Mouse (Mus musculus): Measurements from ENCODE around the gene Dab1. TPM values are rescaled to one million over a fixed set of nuclear protein-coding genes. Genes with fewer than 3 reads are reported as not detected.

Dab1 gene
- total RNA-seq, 2 experiments from 2014 or later, result 132 to 158 TPM

- DNase-seq (ENCODE audit: extremely low spot score in 1 of 2, low spot score in 1 of 2), result no peak
Observed at GRCm38 (mm10) chr4:104067748-104068147, 448.6 kb downstream of the Dab1 start.

GRCm38 (mm10) chr4:104071296-104071695 lies 452.1 kb downstream of the Dab1 start:
- no peak for DNase-seq (ENCODE audit: extremely low spot score in 1 of 2, low spot score in 1 of 2)

GRCm38 (mm10) chr4:104073920-104074459 lies 454.8 kb downstream of the Dab1 start:
- DNase-seq (ENCODE audit: extremely low spot score in 1 of 2, low spot score in 1 of 2), result no peak

DNA sequence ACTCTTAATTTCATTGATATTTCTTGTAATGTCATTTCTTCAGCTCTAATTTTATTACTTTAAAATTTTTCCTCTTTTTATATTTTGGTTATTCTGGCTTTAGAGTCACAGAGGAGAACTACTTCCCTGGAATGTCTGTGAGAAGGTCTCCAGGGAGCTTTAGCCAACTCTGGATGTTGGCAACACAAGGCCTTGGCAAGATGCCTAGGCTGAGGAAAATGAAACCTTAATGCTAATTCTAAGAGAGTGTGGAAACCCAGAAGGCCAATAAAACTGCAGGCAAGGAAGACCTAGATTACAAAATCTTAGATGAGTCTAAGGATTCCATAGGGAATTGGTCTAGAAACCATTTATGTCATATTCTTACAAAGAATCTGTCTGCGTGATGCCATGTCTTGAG lies 458.6 kb downstream of the Dab1 start:
- peak in 1 of 2 experiments; percentile 44 for DNase-seq (ENCODE audit: extremely low spot score in 1 of 2, low spot score in 1 of 2)

- no peak for DNase-seq (ENCODE audit: extremely low spot score in 1 of 2, low spot score in 1 of 2)
Observed at GRCm38 (mm10) chr4:104106299-104106698, 487.1 kb downstream of the Dab1 start.

- no peak for DNase-seq (ENCODE audit: extremely low spot score in 1 of 2, low spot score in 1 of 2)
Observed at GRCm38 (mm10) chr4:104111614-104112013, 492.5 kb downstream of the Dab1 start.

- peak; percentile 30 to 56 for DNase-seq (ENCODE audit: extremely low spot score in 1 of 2, low spot score in 1 of 2)
Observed at GRCm38 (mm10) chr4:104113209-104114005, 494.2 kb downstream of the Dab1 start.

DNA sequence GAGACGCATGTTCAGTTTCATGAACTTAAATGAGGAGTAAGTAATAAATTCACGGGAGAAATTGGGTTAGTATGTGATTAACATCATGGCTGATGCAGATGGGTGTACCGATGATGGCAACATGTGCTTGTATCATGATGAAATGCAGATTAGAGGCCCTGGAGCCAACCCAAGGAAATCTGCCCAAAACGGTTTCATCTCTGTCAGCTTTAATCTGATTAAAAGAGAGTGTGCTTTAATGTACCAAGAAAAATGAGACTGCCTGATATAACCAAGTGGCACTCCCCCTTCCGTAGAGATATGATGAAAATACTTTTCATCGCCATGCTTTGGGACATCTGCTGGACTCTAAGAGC lies 494.8 kb downstream of the Dab1 start:
- DNase-seq (ENCODE audit: extremely low spot score in 1 of 2, low spot score in 1 of 2), result no peak

GRCm38 (mm10) chr4:104120108-104120507 lies 500.9 kb downstream of the Dab1 start:
- no peak for DNase-seq (ENCODE audit: extremely low spot score in 1 of 2, low spot score in 1 of 2)

- DNase-seq (ENCODE audit: extremely low spot score in 1 of 2, low spot score in 1 of 2), result no peak
Observed at GRCm38 (mm10) chr4:104121959-104122358, 502.8 kb downstream of the Dab1 start.

GRCm38 (mm10) chr4:104122364-104122763 lies 503.2 kb downstream of the Dab1 start:
- no peak for DNase-seq (ENCODE audit: extremely low spot score in 1 of 2, low spot score in 1 of 2)

- DNase-seq (ENCODE audit: extremely low spot score in 1 of 2, low spot score in 1 of 2), result no peak
Observed at GRCm38 (mm10) chr4:104153637-104154036, 534.5 kb downstream of the Dab1 start.

DNA sequence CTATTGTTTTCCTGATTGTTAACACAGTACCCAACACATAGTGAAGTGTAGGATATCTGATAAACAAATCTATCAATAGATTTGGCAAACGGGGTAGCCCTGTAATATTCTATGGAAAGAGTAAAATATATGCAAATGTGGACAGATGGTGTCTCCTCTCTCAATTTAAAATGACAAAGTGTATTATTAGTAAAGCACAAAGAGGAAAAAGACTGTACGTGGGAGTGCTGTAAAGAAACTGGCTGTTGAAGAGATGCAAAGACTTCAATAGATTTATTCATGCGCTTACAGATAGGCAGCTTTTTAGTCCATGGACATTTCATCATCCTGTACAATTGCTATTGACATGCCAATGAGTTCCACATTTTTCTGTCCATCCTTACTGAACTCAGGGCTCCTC lies 558.9 kb downstream of the Dab1 start:
- DNase-seq (ENCODE audit: extremely low spot score in 1 of 2, low spot score in 1 of 2), result no peak

GRCm38 (mm10) chr4:104186311-104186710 lies 567.2 kb downstream of the Dab1 start:
- no peak for DNase-seq (ENCODE audit: extremely low spot score in 1 of 2, low spot score in 1 of 2)

DNA sequence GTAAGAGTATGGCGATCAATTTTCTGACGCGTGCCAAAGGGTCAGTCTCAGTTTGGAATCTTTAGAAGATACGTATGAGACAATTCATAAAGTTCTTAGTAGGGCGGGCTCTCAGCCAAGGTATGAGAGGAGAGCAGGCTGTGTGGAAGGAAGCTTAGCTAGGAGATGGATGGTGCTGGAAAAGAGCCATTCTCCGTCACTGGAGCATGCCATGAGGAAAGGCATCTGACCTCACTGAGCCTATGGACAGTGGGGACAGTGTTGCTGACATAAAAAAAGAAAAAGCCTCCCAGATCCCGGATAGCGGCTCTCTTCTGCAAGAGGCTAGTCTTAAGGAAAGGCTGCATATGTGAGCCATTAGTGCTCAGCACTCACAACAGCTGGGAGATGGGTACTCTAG lies 579.5 kb downstream of the Dab1 start:
- DNase-seq (ENCODE audit: extremely low spot score in 1 of 2, low spot score in 1 of 2), result no peak

DNA sequence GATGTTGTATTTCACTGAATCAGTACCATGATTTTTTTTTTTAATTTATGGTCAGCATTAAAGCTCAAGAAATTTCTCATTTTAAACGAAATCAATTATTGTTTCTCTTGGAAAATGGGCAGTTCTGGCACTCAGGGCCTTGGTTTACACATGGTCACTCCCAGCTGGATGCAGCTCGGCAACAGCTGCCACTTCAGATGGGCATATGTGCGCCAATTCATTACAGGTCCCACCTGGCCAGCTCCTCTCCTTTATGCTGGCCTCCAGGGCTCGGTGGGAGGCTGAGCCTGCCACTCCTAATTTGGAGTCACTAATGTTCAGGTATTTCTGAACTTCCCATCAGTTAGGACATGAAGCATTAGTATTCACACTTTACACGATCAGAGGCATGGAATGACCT lies 582.5 kb downstream of the Dab1 start:
- no peak for DNase-seq (ENCODE audit: extremely low spot score in 1 of 2, low spot score in 1 of 2)

DNA sequence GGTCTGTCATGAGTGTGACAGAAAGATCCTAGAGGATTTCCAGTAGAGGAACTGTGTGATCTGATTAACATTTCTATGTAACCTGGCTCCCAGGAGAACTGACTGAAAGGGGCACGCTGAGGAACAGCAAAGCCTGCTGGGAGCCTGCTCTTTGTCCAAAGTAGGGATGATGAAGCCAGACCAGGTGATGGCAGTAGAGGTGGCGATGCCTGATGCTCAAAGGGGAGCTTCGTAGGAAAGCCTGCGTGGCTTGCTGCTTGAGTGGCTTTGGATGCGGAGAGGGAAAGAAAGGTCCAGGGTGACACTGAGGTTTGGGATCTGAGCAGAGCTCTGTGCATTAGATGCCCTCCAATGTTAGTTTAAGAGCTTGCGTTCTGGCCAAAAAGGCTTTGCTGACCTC lies 584.9 kb downstream of the Dab1 start:
- no peak for DNase-seq (ENCODE audit: extremely low spot score in 1 of 2, low spot score in 1 of 2)

GRCm38 (mm10) chr4:104206639-104207038 lies 587.5 kb downstream of the Dab1 start:
- DNase-seq (ENCODE audit: extremely low spot score in 1 of 2, low spot score in 1 of 2), result no peak

- peak in 1 of 2 experiments; percentile 57 for DNase-seq (ENCODE audit: extremely low spot score in 1 of 2, low spot score in 1 of 2)
Observed at GRCm38 (mm10) chr4:104209081-104209480, 589.9 kb downstream of the Dab1 start.

GRCm38 (mm10) chr4:104210796-104211195 lies 591.6 kb downstream of the Dab1 start:
- DNase-seq (ENCODE audit: extremely low spot score in 1 of 2, low spot score in 1 of 2), result no peak

- DNase-seq (ENCODE audit: extremely low spot score in 1 of 2, low spot score in 1 of 2), result no peak
Observed at GRCm38 (mm10) chr4:104211531-104212455, 592.6 kb downstream of the Dab1 start.
